Mouse (Mus musculus) right cerebral cortex, adult 18-20 months (tissue): ENCODE data around the gene Rab4b.
A peak's percentile ranks its signal among the peaks of the same experiment; 100 is the strongest.

ENCODE experiments used
- DNase-seq: peaks from one replicate; pipeline ENCODE4 v3.0.0; 2022; ENCODE audit warnings: mixed read lengths

The Rab4b gene

GRCm38 (mm10) chr7:27158171-27158570 lies 20.5 kb downstream of the Rab4b start:
- no peak for DNase-seq

- DNase-seq = peak; percentile 80
Observed at GRCm38 (mm10) chr7:27156005-27156404, 22.7 kb downstream of the Rab4b start.

GRCm38 (mm10) chr7:27153205-27153764 lies 25.4 kb downstream of the Rab4b start, which contains the start of gene Cyp2t4:
TSS of gene Cyp2t4 (plus strand) at chr7:27153714.
- no peak for DNase-seq

GRCm38 (mm10) chr7:27136410-27136996 lies 42.2 kb downstream of the Rab4b start:
- DNase-seq = no peak

- no peak for DNase-seq
Observed at GRCm38 (mm10) chr7:27133757-27134156, 44.9 kb downstream of the Rab4b start.

- no peak for DNase-seq
Observed at GRCm38 (mm10) chr7:27133156-27133555, 45.5 kb downstream of the Rab4b start.

- peak; percentile 38 for DNase-seq
Observed at GRCm38 (mm10) chr7:27132588-27132987, 46.1 kb downstream of the Rab4b start.

GRCm38 (mm10) chr7:27131387-27131786 lies 47.3 kb downstream of the Rab4b start:
- DNase-seq = no peak

- DNase-seq = no peak
Observed at GRCm38 (mm10) chr7:27130521-27131370, 48.0 kb downstream of the Rab4b start.

- no peak for DNase-seq
Observed at GRCm38 (mm10) chr7:27129811-27130210, 48.9 kb downstream of the Rab4b start.

- no peak for DNase-seq
Observed at GRCm38 (mm10) chr7:27128946-27129345, 49.8 kb downstream of the Rab4b start.

GRCm38 (mm10) chr7:27128162-27128561 lies 50.5 kb downstream of the Rab4b start:
- DNase-seq = peak; percentile 39

- no peak for DNase-seq
Observed at GRCm38 (mm10) chr7:27124969-27125368, 53.7 kb downstream of the Rab4b start.

GRCm38 (mm10) chr7:27124305-27124832 lies 54.3 kb downstream of the Rab4b start:
- no peak for DNase-seq

- DNase-seq = no peak
Observed at GRCm38 (mm10) chr7:27119676-27120075, 59.0 kb downstream of the Rab4b start, which contains the start of gene Cyp2f2. TSS of gene Cyp2f2 (plus strand) at chr7:27119909.
